Mouse (Mus musculus): ENCODE results near the gene Wfdc18. TPM values are rescaled to one million over a fixed set of nuclear protein-coding genes. Genes with fewer than 3 reads are reported as not detected.

Gene Wfdc18
- polyA plus RNA-seq (2015; fragmentation: Nextera tagmentation; extraction: Ambion mirVana): 0.38 and 0.76 TPM in 2 replicates

GRCm38 (mm10) chr11:83708715-83709114 lies at the start of gene Wfdc18:
Wfdc18 (plus strand) TSS chr11:83709015.
- Histone ChIP-seq H3K36me3 (replicated peaks; ENCODE audit: insufficient read depth, low read length) (no peaks in the 10 kb centered on the region), H3K9me3 (ENCODE audit: low read length) (no peaks in the 10 kb centered on the region), H3K27ac (ENCODE audit: low read depth) (no peak within 1 kb of the TSS), H3K4me1 (ENCODE audit: insufficient read depth) (no peaks in the 10 kb centered on the region), H3K4me3 (ENCODE audit: low read depth, low read length) (no peak within 1 kb of the TSS), H3K4me2 (ENCODE audit: low read depth, low read length) (no peak within 1 kb of the TSS), H3K27me3 (ENCODE audit: insufficient read depth, low read length) (no peaks in the 10 kb centered on the region), H3K9ac (replicated peaks) (no peak within 1 kb of the TSS)
- 62% methylated on average over 4 of the region's 4 CpGs for WGBS (ENCODE audit: insufficient replicate concordance)
- ATAC-seq (no peak), DNase-seq (no peak)
- TF ChIP-seq CTCF (IDR thresholded peaks at IDR 0.05; ENCODE audit: low read depth) (no peak), EP300 (IDR thresholded peaks at IDR 0.05; ENCODE audit: low read depth) (no peak)

- no peaks in the 10 kb centered on the region for H3K9me3 ChIP-seq (ENCODE audit: low read length)
- peaks cover 5% of the 10 kb centered on the region; the same call in 1 of the 2 replicates for H3K4me1 ChIP-seq (ENCODE audit: insufficient read depth)
- TF ChIP-seq CTCF (IDR thresholded peaks at IDR 0.05; ENCODE audit: low read depth) (no peak), EP300 (IDR thresholded peaks at IDR 0.05; ENCODE audit: low read depth) (no peak)
- no peak within 1 kb of the TSS for H3K4me2 ChIP-seq (ENCODE audit: low read depth, low read length)
- WGBS (ENCODE audit: insufficient replicate concordance): 37% methylated on average over 6 of the region's 6 CpGs
- H3K27ac ChIP-seq (ENCODE audit: low read depth): no peak within 1 kb of the TSS
- no peak within 1 kb of the TSS for H3K4me3 ChIP-seq (ENCODE audit: low read depth, low read length)
- no peak for ATAC-seq
- H3K9ac ChIP-seq (replicated peaks): no peak within 1 kb of the TSS
- DNase-seq: no peak
- no peaks in the 10 kb centered on the region for H3K27me3 ChIP-seq (ENCODE audit: insufficient read depth, low read length)
- H3K36me3 ChIP-seq (replicated peaks; ENCODE audit: insufficient read depth, low read length): no peaks in the 10 kb centered on the region
Measured at GRCm38 (mm10) chr11:83662204-83662603, 46.6 kb upstream of the Wfdc18 start, which contains the start of gene Ccl4. Ccl4 (plus strand) TSS chr11:83662584.

- no peaks in the 10 kb centered on the region for H3K36me3 ChIP-seq (replicated peaks; ENCODE audit: insufficient read depth, low read length)
- no peak overlapping the region for H3K4me3 ChIP-seq (ENCODE audit: low read depth, low read length)
- peaks cover 5% of the 10 kb centered on the region; the same call in 1 of the 2 replicates for H3K4me1 ChIP-seq (ENCODE audit: insufficient read depth)
- DNase-seq (peak; percentile 16), ATAC-seq (peak; percentile 66)
- H3K9ac ChIP-seq (replicated peaks): no peak overlapping the region
- H3K27ac ChIP-seq (ENCODE audit: low read depth): no peak overlapping the region
- H3K4me2 ChIP-seq (ENCODE audit: low read depth, low read length): no peak overlapping the region
- no peaks in the 10 kb centered on the region for H3K27me3 ChIP-seq (ENCODE audit: insufficient read depth, low read length)
- TF ChIP-seq CTCF (IDR thresholded peaks at IDR 0.05; ENCODE audit: low read depth) (no peak), EP300 (IDR thresholded peaks at IDR 0.05; ENCODE audit: low read depth) (no peak)
- H3K9me3 ChIP-seq (ENCODE audit: low read length): no peaks in the 10 kb centered on the region
- WGBS (ENCODE audit: insufficient replicate concordance): 18% methylated on average over 5 of the region's 5 CpGs
Measured at GRCm38 (mm10) chr11:83663532-83663931, 45.3 kb upstream of the Wfdc18 start.

GRCm38 (mm10) chr11:83671743-83672142 lies 37.1 kb upstream of the Wfdc18 start:
- DNase-seq: peak; percentile 18
- H3K4me1 ChIP-seq (ENCODE audit: insufficient read depth): no peaks in the 10 kb centered on the region
- TF ChIP-seq EP300 (IDR thresholded peaks at IDR 0.05; ENCODE audit: low read depth): no peak
- no peak for TF ChIP-seq CTCF (IDR thresholded peaks at IDR 0.05; ENCODE audit: low read depth)

GRCm38 (mm10) chr11:83675665-83676064 lies 33.1 kb upstream of the Wfdc18 start:
- ATAC-seq: no peak
- Histone ChIP-seq H3K4me3 (ENCODE audit: low read depth, low read length) (no peak overlapping the region), H3K4me2 (ENCODE audit: low read depth, low read length) (no peak overlapping the region), H3K27ac (ENCODE audit: low read depth) (no peak overlapping the region), H3K4me1 (ENCODE audit: insufficient read depth) (no peaks in the 10 kb centered on the region), H3K36me3 (replicated peaks; ENCODE audit: insufficient read depth, low read length) (no peaks in the 10 kb centered on the region), H3K27me3 (ENCODE audit: insufficient read depth, low read length) (no peaks in the 10 kb centered on the region), H3K9me3 (ENCODE audit: low read length) (no peaks in the 10 kb centered on the region), H3K9ac (replicated peaks) (no peak overlapping the region)
- TF ChIP-seq EP300 (IDR thresholded peaks at IDR 0.05; ENCODE audit: low read depth) (no peak), CTCF (IDR thresholded peaks at IDR 0.05; ENCODE audit: low read depth) (no peak)
- 72% methylated on average over 1 of the region's 1 CpGs for WGBS (ENCODE audit: insufficient replicate concordance)
- DNase-seq: no peak

More at GRCm38 (mm10) chr11:83671743-83672142, 37.1 kb upstream of the Wfdc18 start:
- ATAC-seq: peak; percentile 68; the same call in 1 of the 2 replicates
- no peak overlapping the region for H3K4me2 ChIP-seq (ENCODE audit: low read depth, low read length)
- H3K27ac ChIP-seq (ENCODE audit: low read depth): no peak overlapping the region
- H3K9ac ChIP-seq (replicated peaks): no peak overlapping the region
- no peak overlapping the region for H3K4me3 ChIP-seq (ENCODE audit: low read depth, low read length)
- no peaks in the 10 kb centered on the region for H3K27me3 ChIP-seq (ENCODE audit: insufficient read depth, low read length)
- H3K36me3 ChIP-seq (replicated peaks; ENCODE audit: insufficient read depth, low read length): no peaks in the 10 kb centered on the region
- no peaks in the 10 kb centered on the region for H3K9me3 ChIP-seq (ENCODE audit: low read length)

- H3K4me1 ChIP-seq (ENCODE audit: insufficient read depth): no peaks in the 10 kb centered on the region
- H3K4me3 ChIP-seq (ENCODE audit: low read depth, low read length): no peak overlapping the region
- no peak overlapping the region for H3K27ac ChIP-seq (ENCODE audit: low read depth)
- no peak overlapping the region for H3K4me2 ChIP-seq (ENCODE audit: low read depth, low read length)
- ATAC-seq: no peak
- DNase-seq: no peak
- TF ChIP-seq CTCF (IDR thresholded peaks at IDR 0.05; ENCODE audit: low read depth) (no peak), EP300 (IDR thresholded peaks at IDR 0.05; ENCODE audit: low read depth) (no peak)
- H3K36me3 ChIP-seq (replicated peaks; ENCODE audit: insufficient read depth, low read length): no peaks in the 10 kb centered on the region
- 66% methylated on average over 1 of the region's 1 CpGs for WGBS (ENCODE audit: insufficient replicate concordance)
- no peak overlapping the region for H3K9ac ChIP-seq (replicated peaks)
- no peaks in the 10 kb centered on the region for H3K9me3 ChIP-seq (ENCODE audit: low read length)
- no peaks in the 10 kb centered on the region for H3K27me3 ChIP-seq (ENCODE audit: insufficient read depth, low read length)
Measured at GRCm38 (mm10) chr11:83689918-83690317, 18.9 kb upstream of the Wfdc18 start.

GRCm38 (mm10) chr11:83692008-83692407 lies 16.8 kb upstream of the Wfdc18 start:
- Histone ChIP-seq H3K9me3 (ENCODE audit: low read length) (no peaks in the 10 kb centered on the region), H3K4me2 (ENCODE audit: low read depth, low read length) (no peak overlapping the region), H3K9ac (replicated peaks) (no peak overlapping the region), H3K36me3 (replicated peaks; ENCODE audit: insufficient read depth, low read length) (no peaks in the 10 kb centered on the region), H3K4me3 (ENCODE audit: low read depth, low read length) (no peak overlapping the region), H3K27ac (ENCODE audit: low read depth) (no peak overlapping the region), H3K27me3 (ENCODE audit: insufficient read depth, low read length) (no peaks in the 10 kb centered on the region), H3K4me1 (ENCODE audit: insufficient read depth) (no peaks in the 10 kb centered on the region)
- no peak for DNase-seq
- TF ChIP-seq EP300 (IDR thresholded peaks at IDR 0.05; ENCODE audit: low read depth) (no peak), CTCF (IDR thresholded peaks at IDR 0.05; ENCODE audit: low read depth) (no peak)
- ATAC-seq: no peak
- 37% methylated on average over 1 of the region's 1 CpGs for WGBS (ENCODE audit: insufficient replicate concordance)

Measured in liver, postnatal 0 days (tissue).